Mouse (Mus musculus) midbrain, embryonic 14.5 days (tissue): ENCODE measurements around the gene H2afy. TPM values are rescaled to one million over a fixed set of nuclear protein-coding genes. Genes with fewer than 3 reads are reported as not detected.

Experiments used
- ATAC-seq: fragments of 200-750 bp; cut with Nextera tagmentation; 2 replicates; pipeline ENCODE4 v1.8.0; 2017; ENCODE audit warnings: moderate number of reproducible peaks, moderate library complexity; ENCODE audit not compliant: low FRiP score, low TSS enrichment
- DNase-seq: peaks from one replicate; pipeline ENCODE4 v3.0.0-alpha.2; 2015
- H3K27ac ChIP-seq: fragments of 300-500 bp; sonication (generic); replicated peaks from 2 replicates; pipeline ENCODE4 v1.5.1; 2014; ENCODE audit warnings: mild to moderate bottlenecking, low read depth, low read length, moderate library complexity
- H3K27me3 ChIP-seq: fragments of 300-500 bp; sonication (generic); 2 replicates; pipeline ENCODE4 v1.6.1; 2014; ENCODE audit warnings: low read length, control low read depth, mixed read lengths; ENCODE audit not compliant: control insufficient read depth, insufficient read depth
- H3K36me3 ChIP-seq: fragments of 300-500 bp; sonication (generic); 2 replicates; pipeline ENCODE4 v1.6.1; 2014; ENCODE audit warnings: low read length, control low read depth; ENCODE audit not compliant: control insufficient read depth, insufficient read depth
- H3K4me1 ChIP-seq: fragments of 300-500 bp; sonication (generic); 2 replicates; pipeline ENCODE4 v1.6.1; 2014; ENCODE audit warnings: mild to moderate bottlenecking, antibody characterized with exemption, low read length, control low read depth; ENCODE audit not compliant: control insufficient read depth, insufficient read depth
- H3K4me2 ChIP-seq: fragments of 300-500 bp; sonication (generic); 2 replicates; pipeline ENCODE4 v1.6.1; 2014; ENCODE audit warnings: mild to moderate bottlenecking, low read length, moderate library complexity
- H3K4me3 ChIP-seq: fragments of 300-500 bp; sonication (generic); replicated peaks from 2 replicates; pipeline ENCODE4 v1.5.1; 2014; ENCODE audit warnings: low read depth, low read length
- H3K9ac ChIP-seq: fragments of 300-500 bp; sonication (generic); replicated peaks from 2 replicates; pipeline ENCODE4 v1.6.1; 2014; ENCODE audit warnings: mild to moderate bottlenecking, low read length, moderate library complexity
- H3K9me3 ChIP-seq: fragments of 300-500 bp; sonication (generic); 2 replicates; pipeline ENCODE4 v1.6.1; 2016; ENCODE audit warnings: low read length, control low read depth, mixed read lengths; ENCODE audit not compliant: control insufficient read depth
- WGBS: fragments of 180-500 bp; shearing (Covaris S2); extraction: QIAGEN DNeasy Blood & Tissue Kit; methylation state at CpG from one replicate; pipeline ENCODE4 v1.1.7; 2014; 5-methylcytosine and 5-hydroxymethylcytosine counted together
- polyA plus RNA-seq: library from polyadenylated mRNA; unstranded; fragments of >200 nt; fragmentation: Nextera tagmentation; extraction: Ambion mirVana; gene quantifications from 2 replicates; pipeline ENCODE4 v1.2.1, GENCODE M21; 2014

The H2afy gene
- polyA plus RNA-seq, 1 experiment from 2014 or later: 355 TPM

DNA sequence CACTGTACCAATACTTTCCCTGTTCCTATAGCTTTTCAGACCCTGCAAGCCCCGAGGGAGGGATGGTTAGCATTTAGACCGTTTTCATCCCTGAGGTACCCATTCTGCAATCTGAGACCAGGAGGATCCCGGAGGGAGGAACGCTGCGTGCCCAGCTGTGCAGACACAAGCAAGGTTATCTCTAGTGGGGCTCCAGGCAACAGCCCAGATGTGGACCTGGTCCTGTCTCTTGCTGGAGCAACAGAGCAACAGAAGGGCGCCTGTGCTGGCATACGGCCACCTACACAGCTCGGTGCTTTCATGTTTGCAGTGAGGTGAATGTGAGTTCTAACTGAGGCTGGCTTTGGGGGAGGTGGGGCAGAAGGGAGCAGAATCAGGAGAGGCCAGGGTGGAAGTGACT lies 41.6 kb downstream of the H2afy start:
- no peak overlapping the region for H3K27ac ChIP-seq
- no peak overlapping the region for H3K9ac ChIP-seq
- no peak overlapping the region for H3K4me2 ChIP-seq
- H3K36me3 ChIP-seq: peaks cover 53% of the 10 kb centered on the region
- H3K9me3 ChIP-seq: no peaks in the 10 kb centered on the region
- H3K4me1 ChIP-seq: peaks cover 13% of the 10 kb centered on the region; the same call in 1 of the 2 replicates
- 83% methylated on average over 8 of the region's 8 CpGs for WGBS
- H3K27me3 ChIP-seq: no peaks in the 10 kb centered on the region
- H3K4me3 ChIP-seq: no peak overlapping the region
- no peak for DNase-seq
- no peak for ATAC-seq

DNA sequence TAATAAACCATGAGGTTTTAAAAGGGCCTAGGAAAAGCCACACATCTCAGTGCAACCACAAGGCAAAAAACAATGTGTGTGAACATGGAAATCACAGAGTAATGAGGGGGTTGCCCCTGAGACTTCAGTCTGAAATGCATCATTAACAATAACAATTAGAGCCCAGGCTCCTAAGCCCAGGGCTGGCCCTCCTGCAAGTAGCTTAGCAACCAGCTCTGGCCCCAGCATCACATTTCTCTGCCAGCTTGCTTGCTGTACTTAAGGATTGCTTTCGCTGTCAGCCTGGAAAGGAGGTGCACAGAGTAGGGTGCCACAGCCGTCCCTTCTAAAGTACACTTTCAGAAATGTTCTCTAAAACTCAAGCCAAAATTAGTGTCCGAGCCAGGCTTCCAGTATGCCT lies 42.5 kb downstream of the H2afy start:
- peaks cover 60% of the 10 kb centered on the region for H3K36me3 ChIP-seq
- H3K27me3 ChIP-seq: no peaks in the 10 kb centered on the region
- WGBS: 66% methylated on average over 3 of the region's 3 CpGs

DNA sequence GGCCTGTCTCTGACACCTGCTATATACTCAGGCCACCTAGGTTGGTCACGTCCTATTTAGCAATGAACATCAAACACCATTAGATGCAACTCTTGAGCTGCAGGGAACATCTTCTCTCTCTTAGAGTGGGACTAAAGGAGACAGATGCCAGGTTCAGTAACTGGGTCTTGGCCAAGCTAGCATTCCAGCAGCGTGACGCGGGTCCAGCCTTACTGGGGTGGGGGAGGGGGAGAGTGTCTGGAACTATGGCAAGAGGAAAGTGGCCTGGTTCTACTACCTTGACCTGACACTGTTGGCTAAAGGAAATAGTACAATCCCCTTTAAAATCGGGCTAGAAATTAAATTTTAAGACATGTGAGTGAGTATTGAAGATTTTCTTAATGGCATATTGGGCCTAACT lies 43.6 kb downstream of the H2afy start:
- Histone ChIP-seq H3K27ac (no peak overlapping the region; the same call in 1 of the 2 replicates), H3K4me1 (peaks cover 13% of the 10 kb centered on the region; the same call in 1 of the 2 replicates)
- no peak for ATAC-seq

More for the DNA sequence above, 42.5 kb downstream of the H2afy start:
- H3K4me2 ChIP-seq: no peak overlapping the region
- no peak overlapping the region for H3K4me3 ChIP-seq
- H3K4me1 ChIP-seq: peaks cover 13% of the 10 kb centered on the region; the same call in 1 of the 2 replicates
- H3K9ac ChIP-seq: no peak overlapping the region
- no peaks in the 10 kb centered on the region for H3K9me3 ChIP-seq
- peak overlapping the region; percentile 49 for H3K27ac ChIP-seq
- DNase-seq (peak; percentile 65), ATAC-seq (no peak)

DNA sequence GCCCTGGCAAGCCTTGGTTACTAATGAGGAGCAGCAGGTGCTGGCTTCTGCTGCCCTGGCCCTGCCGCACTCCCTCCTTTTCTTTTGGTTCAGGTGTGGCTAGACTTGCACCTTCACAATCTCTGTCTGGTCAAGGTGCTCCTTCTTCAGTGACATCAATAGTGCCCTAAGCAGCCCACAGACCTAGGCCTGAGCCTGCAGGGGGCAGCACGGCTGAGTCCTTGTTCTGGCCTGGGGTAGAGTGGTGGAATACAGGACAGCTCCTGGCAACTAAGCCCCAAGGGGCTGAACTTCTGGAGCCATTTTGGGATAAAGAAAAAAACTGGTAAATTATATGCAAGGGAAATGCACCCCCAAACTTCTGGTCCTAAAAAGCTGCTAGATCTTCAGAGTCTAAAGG lies 45.6 kb downstream of the H2afy start:
- H3K9ac ChIP-seq: no peak overlapping the region
- H3K36me3 ChIP-seq: peaks cover 68% of the 10 kb centered on the region
- no peaks in the 10 kb centered on the region for H3K27me3 ChIP-seq
- peaks cover 13% of the 10 kb centered on the region; the same call in 1 of the 2 replicates for H3K4me1 ChIP-seq
- WGBS: 88% methylated on average over 2 of the region's 2 CpGs
- ATAC-seq (no peak), DNase-seq (no peak)
- no peak overlapping the region for H3K27ac ChIP-seq
- no peak overlapping the region for H3K4me3 ChIP-seq
- H3K9me3 ChIP-seq: no peaks in the 10 kb centered on the region
- H3K4me2 ChIP-seq: no peak overlapping the region

More for the DNA sequence above, 43.6 kb downstream of the H2afy start:
- Histone ChIP-seq H3K27me3 (no peaks in the 10 kb centered on the region), H3K4me3 (no peak overlapping the region), H3K4me2 (no peak overlapping the region), H3K9me3 (no peaks in the 10 kb centered on the region), H3K9ac (no peak overlapping the region), H3K36me3 (peaks cover 64% of the 10 kb centered on the region)
- 89% methylated on average over 5 of the region's 5 CpGs for WGBS
- DNase-seq: no peak

DNA sequence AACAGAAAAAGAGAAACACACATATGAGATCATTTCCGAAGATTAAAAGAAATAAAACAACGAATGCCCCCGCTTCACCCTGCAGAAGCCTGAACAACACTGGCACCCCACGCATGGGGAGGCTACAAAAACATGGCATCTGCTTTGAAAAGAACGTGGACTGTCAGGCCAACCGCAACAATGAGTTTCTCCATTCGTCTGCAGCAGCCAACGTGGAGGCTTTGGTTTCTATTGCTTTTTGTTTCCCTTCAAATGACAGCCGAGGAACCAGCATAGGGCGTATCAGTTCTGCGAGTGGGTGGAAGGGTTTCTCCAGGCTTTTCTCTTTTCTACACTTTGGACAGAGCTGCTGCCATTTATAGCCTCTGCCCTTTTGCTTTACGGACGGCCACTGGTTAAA lies 47.6 kb downstream of the H2afy start:
- Histone ChIP-seq H3K4me2 (no peak overlapping the region), H3K9ac (no peak overlapping the region), H3K36me3 (peaks cover 57% of the 10 kb centered on the region), H3K4me1 (peaks cover 4% of the 10 kb centered on the region; the same call in 1 of the 2 replicates), H3K27ac (no peak overlapping the region), H3K27me3 (no peaks in the 10 kb centered on the region), H3K4me3 (no peak overlapping the region), H3K9me3 (no peaks in the 10 kb centered on the region)
- 83% methylated on average over 13 of the region's 13 CpGs for WGBS
- no peak for DNase-seq
- ATAC-seq: no peak

DNA sequence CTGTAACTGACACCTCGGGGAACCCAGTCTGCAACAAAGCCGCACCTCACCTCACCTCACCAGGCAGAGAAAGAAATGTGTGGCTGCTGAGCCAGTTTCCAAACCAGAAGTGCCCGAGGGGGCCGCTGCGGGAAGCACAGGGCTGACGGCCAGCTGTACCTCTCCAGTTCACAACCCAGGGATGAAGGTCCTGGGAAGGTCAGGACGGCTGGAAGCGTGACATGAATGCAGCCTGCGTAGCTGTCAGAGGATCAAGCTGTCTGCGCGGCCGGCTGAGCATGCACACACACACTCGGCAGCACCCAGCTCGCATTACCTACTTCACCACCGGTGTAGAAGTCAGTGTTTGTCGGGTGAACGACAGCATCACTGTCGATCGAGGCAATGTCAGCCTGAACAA lies 48.2 kb downstream of the H2afy start:
- Histone ChIP-seq H3K9me3 (no peaks in the 10 kb centered on the region), H3K36me3 (peaks cover 59% of the 10 kb centered on the region), H3K4me1 (no peaks in the 10 kb centered on the region), H3K27ac (no peak overlapping the region), H3K27me3 (no peaks in the 10 kb centered on the region), H3K4me3 (no peak overlapping the region), H3K4me2 (no peak overlapping the region), H3K9ac (no peak overlapping the region)
- WGBS: 85% methylated on average over 19 of the region's 19 CpGs
- ATAC-seq: no peak
- no peak for DNase-seq

DNA sequence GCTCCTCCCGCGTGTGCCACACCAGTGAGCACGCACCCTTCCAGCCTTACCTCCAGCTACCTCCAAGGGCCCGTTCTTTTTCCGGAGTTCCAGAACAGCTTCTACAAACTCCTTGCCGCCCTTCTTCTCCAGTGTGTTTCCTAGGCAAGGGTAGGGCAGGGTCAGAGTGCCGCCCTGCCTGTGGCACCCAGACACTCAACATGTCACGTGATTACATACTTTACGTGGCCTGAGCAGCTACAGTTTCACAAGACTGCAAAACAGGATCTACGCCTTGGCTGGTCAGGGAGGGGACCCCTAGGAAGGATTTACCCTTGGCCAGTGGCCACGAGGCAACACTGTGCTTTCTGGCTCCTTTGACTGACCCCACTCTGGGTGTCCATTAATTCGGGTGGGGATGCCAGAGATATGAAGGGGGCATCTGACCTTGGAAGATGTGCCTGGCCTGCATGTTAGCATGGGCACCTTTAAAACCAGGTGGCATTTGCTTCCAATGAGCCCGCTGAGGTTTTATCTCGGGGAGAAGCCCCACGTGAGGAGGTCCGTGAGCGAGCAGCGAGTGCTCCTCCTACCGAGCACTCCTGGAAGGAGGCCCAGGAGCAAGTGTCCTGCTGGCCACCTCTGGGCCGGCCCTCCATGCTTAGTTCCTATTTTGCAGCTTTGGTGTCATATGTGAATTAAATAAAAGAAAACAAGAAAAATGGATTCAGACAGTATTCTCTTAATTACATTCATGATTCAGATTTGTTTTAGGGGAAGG lies 51.8 kb downstream of the H2afy start:
- Histone ChIP-seq H3K9ac (no peak overlapping the region), H3K4me2 (no peak overlapping the region), H3K4me3 (no peak overlapping the region), H3K9me3 (no peaks in the 10 kb centered on the region), H3K36me3 (peaks cover 74% of the 10 kb centered on the region), H3K4me1 (no peaks in the 10 kb centered on the region), H3K27me3 (no peaks in the 10 kb centered on the region), H3K27ac (no peak overlapping the region)
- WGBS: 93% methylated on average over 20 of the region's 20 CpGs
- no peak for ATAC-seq
- DNase-seq: no peak

DNA sequence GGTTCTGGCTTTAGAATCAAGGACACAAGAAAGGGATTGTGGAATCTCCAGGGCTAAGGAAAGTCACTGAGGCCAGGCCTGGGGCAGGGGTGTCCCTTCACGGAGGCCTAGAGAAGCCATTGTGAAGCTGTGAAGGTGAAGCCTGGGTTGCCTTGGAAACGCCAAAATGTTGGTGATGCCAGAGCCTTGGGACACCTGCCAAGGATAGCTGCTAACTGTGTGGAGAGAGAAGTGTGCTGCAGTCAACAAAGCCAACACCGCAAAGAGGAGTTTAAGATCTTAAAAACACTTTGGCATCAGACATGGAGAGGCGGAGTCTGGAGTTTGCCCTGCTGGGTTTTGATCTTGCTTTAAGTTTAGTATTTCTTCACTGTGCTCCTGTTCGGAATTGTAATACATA lies 54.5 kb downstream of the H2afy start:
- Histone ChIP-seq H3K27me3 (no peaks in the 10 kb centered on the region), H3K27ac (no peak overlapping the region), H3K9ac (no peak overlapping the region), H3K9me3 (no peaks in the 10 kb centered on the region), H3K4me1 (no peaks in the 10 kb centered on the region), H3K36me3 (peaks cover 79% of the 10 kb centered on the region), H3K4me2 (no peak overlapping the region), H3K4me3 (no peak overlapping the region)
- DNase-seq (peak; percentile 30), ATAC-seq (no peak)
- WGBS: 87% methylated on average over 5 of the region's 5 CpGs

DNA sequence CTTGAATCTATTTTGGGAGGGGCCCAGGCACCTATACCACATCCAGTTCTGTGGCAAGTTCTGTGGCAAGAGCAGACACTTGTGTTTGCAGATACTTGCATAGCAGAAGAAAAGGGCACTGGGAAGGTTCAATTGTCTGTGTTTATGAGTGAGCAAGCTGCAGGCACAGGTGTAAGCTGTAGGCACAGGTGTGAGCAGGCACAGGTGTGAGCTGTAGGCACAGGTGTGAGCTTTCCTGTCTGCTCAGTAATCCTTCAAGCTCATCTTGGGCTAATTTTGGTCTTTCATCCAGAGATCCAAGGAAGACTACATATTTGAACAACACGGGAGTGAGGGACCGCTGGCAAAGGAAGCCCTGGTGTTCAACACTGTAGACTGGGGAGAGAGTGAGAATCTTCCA lies 56.5 kb downstream of the H2afy start:
- H3K4me1 ChIP-seq: no peaks in the 10 kb centered on the region
- H3K9me3 ChIP-seq: no peaks in the 10 kb centered on the region
- DNase-seq (no peak), ATAC-seq (no peak)
- H3K4me3 ChIP-seq: no peak overlapping the region
- peaks cover 90% of the 10 kb centered on the region for H3K36me3 ChIP-seq
- no peak overlapping the region for H3K27ac ChIP-seq
- no peak overlapping the region for H3K9ac ChIP-seq
- WGBS: 97% methylated on average over 2 of the region's 2 CpGs
- H3K27me3 ChIP-seq: no peaks in the 10 kb centered on the region
- H3K4me2 ChIP-seq: no peak overlapping the region
